Mouse (Mus musculus) cerebellum, adult 2 months (tissue): ENCODE results near the gene Srcin1. TPM values are rescaled to one million over a fixed set of nuclear protein-coding genes. Genes with fewer than 3 reads are reported as not detected.

Experiments used
- DNase-seq, 2 experiments: peaks; one replicate each; pipeline ENCODE4 v3.0.0; 2021
- H3K27ac ChIP-seq: fragments of 200-500 bp; 2 replicates; pipeline ENCODE4 v1.5.1; 2012; ENCODE audit warnings: low read length, control low read depth, inconsistent platforms; ENCODE audit not compliant: insufficient read depth
- H3K27me3 ChIP-seq: fragments of 200-500 bp; 2 replicates; pipeline ENCODE4 v1.6.1; 2012; ENCODE audit warnings: inconsistent platforms, mild to moderate bottlenecking, low read length, moderate library complexity; ENCODE audit not compliant: control insufficient read depth, insufficient read depth
- H3K4me1 ChIP-seq: fragments of 200-500 bp; 2 replicates; pipeline ENCODE4 v1.6.1; 2011; ENCODE audit warnings: low read length; ENCODE audit not compliant: control insufficient read depth, insufficient read depth
- H3K4me3 ChIP-seq: fragments of 200-500 bp; replicated peaks from 2 replicates; pipeline ENCODE3; 2011; ENCODE audit warnings: mild to moderate bottlenecking, low read depth, low read length, control low read depth; ENCODE audit not compliant: insufficient read depth
- CTCF ChIP-seq: fragments of 200-500 bp; IDR thresholded peaks from 2 replicates; pipeline ENCODE4 v1.5.1; 2011; ENCODE audit warnings: low read depth, mild to moderate bottlenecking, control low read depth, low read length, moderate library complexity, borderline replicate concordance; ENCODE audit not compliant: insufficient read depth
- POLR2A ChIP-seq: fragments of 200-500 bp; IDR thresholded peaks from 2 replicates; pipeline ENCODE4 v1.6.1; 2011; ENCODE audit warnings: low read length, control low read depth, borderline replicate concordance; ENCODE audit not compliant: insufficient read depth
- WGBS: fragments of 180-500 bp; shearing (Covaris S2); methylation state at CpG from one replicate; pipeline ENCODE4 v1.1.7; 2018; 5-methylcytosine and 5-hydroxymethylcytosine counted together
- polyA plus RNA-seq: library from polyadenylated mRNA; depleted of rRNA; stranded (reverse); fragments of >200 nt; gene quantifications from 2 replicates; pipeline ENCODE4 v1.2.3, GENCODE M21; 2012

The Srcin1 gene
- polyA plus RNA-seq, 1 experiment = 127 TPM

GRCm38 (mm10) chr11:97570493-97571137 lies 5.4 kb downstream of the Srcin1 start:
- 5% methylated on average over 8 of the region's 8 CpGs for WGBS
- peaks cover 38% of the 10 kb centered on the region for H3K4me1 ChIP-seq
- H3K27ac ChIP-seq = peak overlapping the region; percentile 81
- no peaks in the 10 kb centered on the region for H3K27me3 ChIP-seq
- DNase-seq = peak; percentile 91 to 92
- TF ChIP-seq CTCF (no peak), POLR2A (peak; percentile 32; the same call in 1 of the 2 replicates)
- peak overlapping the region; percentile 98 for H3K4me3 ChIP-seq

GRCm38 (mm10) chr11:97569806-97570205 lies 6.2 kb downstream of the Srcin1 start:
- TF ChIP-seq CTCF (no peak), POLR2A (no peak)
- Histone ChIP-seq H3K4me1 (peaks cover 44% of the 10 kb centered on the region), H3K4me3 (peak overlapping the region; percentile 0), H3K27ac (peak overlapping the region; percentile 31; the same call in 1 of the 2 replicates), H3K27me3 (no peaks in the 10 kb centered on the region)
- WGBS = 14% methylated on average over 3 of the region's 3 CpGs
- DNase-seq = peak; percentile 17 to 37

- Histone ChIP-seq H3K4me1 (peaks cover 48% of the 10 kb centered on the region), H3K27ac (peak overlapping the region; percentile 31), H3K27me3 (no peaks in the 10 kb centered on the region), H3K4me3 (peak overlapping the region; percentile 0)
- WGBS = 20% methylated on average over 5 of the region's 5 CpGs
- TF ChIP-seq CTCF (no peak), POLR2A (no peak)
- DNase-seq = peak; percentile 45 to 51
These were observed 6.7 kb downstream of the Srcin1 start for GRCm38 (mm10) chr11:97569301-97569724.

GRCm38 (mm10) chr11:97568729-97569128 lies 7.3 kb downstream of the Srcin1 start:
- WGBS = 2% methylated on average over 8 of the region's 8 CpGs
- Histone ChIP-seq H3K4me1 (peaks cover 54% of the 10 kb centered on the region), H3K27me3 (no peaks in the 10 kb centered on the region), H3K4me3 (peak overlapping the region; percentile 50), H3K27ac (peak overlapping the region; percentile 56)
- TF ChIP-seq POLR2A (no peak), CTCF (no peak)
- DNase-seq = peak; percentile 94 to 95

GRCm38 (mm10) chr11:97567480-97567879 lies 8.5 kb downstream of the Srcin1 start:
- Histone ChIP-seq H3K27ac (no peak overlapping the region), H3K4me3 (no peak overlapping the region), H3K27me3 (no peaks in the 10 kb centered on the region), H3K4me1 (peaks cover 66% of the 10 kb centered on the region)
- TF ChIP-seq POLR2A (no peak), CTCF (no peak)
- peak; percentile 27 to 33 for DNase-seq
- 15% methylated on average over 11 of the region's 11 CpGs for WGBS

- no peak overlapping the region for H3K4me3 ChIP-seq
- no peak for TF ChIP-seq POLR2A
- TF ChIP-seq CTCF = no peak
- DNase-seq = peak; percentile 12 to 26
- WGBS = 29% methylated on average over 13 of the region's 13 CpGs
- no peaks in the 10 kb centered on the region for H3K27me3 ChIP-seq
- peaks cover 73% of the 10 kb centered on the region for H3K4me1 ChIP-seq
- H3K27ac ChIP-seq = no peak overlapping the region
These were observed 9.4 kb downstream of the Srcin1 start for GRCm38 (mm10) chr11:97566551-97566950.

GRCm38 (mm10) chr11:97563730-97564129 lies 12.3 kb downstream of the Srcin1 start:
- H3K27me3 ChIP-seq = no peaks in the 10 kb centered on the region
- peaks cover 83% of the 10 kb centered on the region for H3K4me1 ChIP-seq
- peak; percentile 42 to 43 for DNase-seq
- no peak for TF ChIP-seq POLR2A
- TF ChIP-seq CTCF = no peak
- no peak overlapping the region for H3K4me3 ChIP-seq
- peak overlapping the region; percentile 48; the same call in 1 of the 2 replicates for H3K27ac ChIP-seq
- WGBS = 5% methylated on average over 14 of the region's 14 CpGs

- no peak overlapping the region for H3K4me3 ChIP-seq
- TF ChIP-seq CTCF (no peak), POLR2A (no peak)
- DNase-seq = peak; percentile 52 to 63
- H3K27ac ChIP-seq = peak overlapping the region; percentile 20; the same call in 1 of the 2 replicates
- 20% methylated on average over 3 of the region's 3 CpGs for WGBS
- H3K27me3 ChIP-seq = no peaks in the 10 kb centered on the region
- H3K4me1 ChIP-seq = peaks cover 89% of the 10 kb centered on the region
These were observed 13.4 kb downstream of the Srcin1 start for GRCm38 (mm10) chr11:97562536-97562935.
